Comparison of ENCODE assay signal across 8 mouse cellular contexts in genomic region chr2:52378448-52378804, GRCm38 (mm10). TPM values are rescaled to one million over a fixed set of nuclear protein-coding genes. Genes with fewer than 3 reads are reported as not detected.
DNase-seq lines count a peak whose midpoint lies in the region; ATAC-seq lines count a peak whose summit lies in the region.

Gene Neb (minus strand): TSS chr2:52378474.

- peak within 1 kb of the TSS; percentile 10; the same call in 1 of the 2 replicates for H3K4me3 ChIP-seq in embryonic facial prominence, embryonic 14.5 days (ENCODE audit: low read depth, low read length)
- H3K4me3 ChIP-seq in megakaryocyte, embryonic 14.5 days (replicated peaks), result peak within 1 kb of the TSS; percentile 82

- no peak within 1 kb of the TSS for H3K9ac ChIP-seq in embryonic facial prominence, embryonic 14.5 days (ENCODE audit: low read depth, low read length)

- peak; percentile 17 to 26 for DNase-seq in lung, adult 18-20 months
- DNase-seq in lung, postnatal 25 days (ENCODE audit: low spot score), result no peak
- no peak for DNase-seq in embryonic facial prominence, embryonic 14.5 days (ENCODE audit: low spot score)
- DNase-seq in induced T-regulatory cell, adult 2 months (ENCODE audit: low read depth), result peak; percentile 78
- no peak for DNase-seq in kidney, adult 18-20 months
- DNase-seq in kidney, postnatal 10 days, result no peak

- H3K27me3 ChIP-seq in embryonic facial prominence, embryonic 14.5 days (replicated peaks; ENCODE audit: control insufficient read depth, insufficient read depth, low read length), result no peaks in the 10 kb centered on the region
- peaks cover 12% of the 10 kb centered on the region for H3K27me3 ChIP-seq in megakaryocyte, embryonic 14.5 days (replicated peaks)

- no peak within 1 kb of the TSS for H3K27ac ChIP-seq in embryonic facial prominence, embryonic 14.5 days (replicated peaks; ENCODE audit: low read depth, low read length)

- WGBS in embryonic facial prominence, embryonic 14.5 days, result 57% methylated on average over 7 of the region's 7 CpGs

- no peaks in the 10 kb centered on the region for H3K4me1 ChIP-seq in embryonic facial prominence, embryonic 14.5 days (ENCODE audit: control insufficient read depth, insufficient read depth, low read length)
- H3K4me1 ChIP-seq in megakaryocyte, embryonic 14.5 days, result peaks cover 11% of the 10 kb centered on the region

- no peaks in the 10 kb centered on the region for H3K9me3 ChIP-seq in embryonic facial prominence, embryonic 14.5 days (ENCODE audit: control insufficient read depth, low read length)
- peaks cover 4% of the 10 kb centered on the region; the same call in 1 of the 2 replicates for H3K9me3 ChIP-seq in megakaryocyte, embryonic 14.5 days

- H3K4me2 ChIP-seq in embryonic facial prominence, embryonic 14.5 days (ENCODE audit: low read depth, low read length), result peak within 1 kb of the TSS; percentile 28; the same call in 1 of the 2 replicates

- ATAC-seq in embryonic facial prominence, embryonic 14.5 days (ENCODE audit: low read depth), result peak; percentile 33; the same call in 1 of the 2 replicates
- no peak for ATAC-seq in cerebellum, adult (ENCODE audit: insufficient number of reproducible peaks, low FRiP score, low TSS enrichment)

- no peaks in the 10 kb centered on the region for H3K36me3 ChIP-seq in embryonic facial prominence, embryonic 14.5 days (ENCODE audit: control insufficient read depth, insufficient read depth, low read length)
- H3K36me3 ChIP-seq in megakaryocyte, embryonic 14.5 days (replicated peaks; ENCODE audit: low read length), result no peaks in the 10 kb centered on the region

RNA-seq across cellular contexts. Expression of gene Neb, which starts in this region (rescaled TPM):
- 212 and 249 TPM in 2 replicates for polyA plus RNA-seq in embryonic facial prominence, embryonic 14.5 days (2014; fragmentation: Nextera tagmentation; extraction: Ambion mirVana)
- 0.07 TPM in 1 of 2 replicates, not detected in the other for polyA plus RNA-seq in megakaryocyte, embryonic 14.5 days (2012; ENCODE audit: insufficient read depth, low replicate concordance)

Comparison
In these comparisons a context has a peak if more than half of its experiments do, and no peak if none do; other contexts are left out.
1. RNA of gene Neb (polyA plus RNA-seq): 212 to 249 TPM in embryonic facial prominence, embryonic 14.5 days; 0.07 TPM in megakaryocyte, embryonic 14.5 days; every median in the first group is over 100 times any median in the second.
2. DNase-seq: peak in lung, adult 18-20 months (2 of 2) and induced T-regulatory cell, adult 2 months (single experiment); none in lung, postnatal 25 days (single experiment), embryonic facial prominence, embryonic 14.5 days (single experiment), kidney, adult 18-20 months (single experiment) and kidney, postnatal 10 days (single experiment).